Comparison of ENCODE assay signal across 17 mouse cellular contexts in genomic region chr6:114936297-114936940, GRCm38 (mm10). TPM values are rescaled to one million over a fixed set of nuclear protein-coding genes. Genes with fewer than 3 reads are reported as not detected.
A peak's percentile ranks its signal among the peaks of the same experiment; 100 is the strongest.
DNase-seq lines count a peak whose midpoint lies in the region; ATAC-seq and TF ChIP-seq lines count a peak whose summit lies in the region.
"Had no signal": no experiment of that assay in that cellular context is flagged by ENCODE, and none has a peak within 500 bp of the region (broad histone marks: within the 10 kb centered on the region; RNA-seq: fewer than 3 reads in every experiment).

No protein-coding gene starts in this region.

- no peak for ATAC-seq in stomach, postnatal 0 days (ENCODE audit: low FRiP score, low TSS enrichment)

- no peaks in the 10 kb centered on the region for H3K36me3 ChIP-seq in stomach, postnatal 0 days (ENCODE audit: control insufficient read depth, insufficient read depth, low read length)
- H3K36me3 ChIP-seq: liver, embryonic 15.5 days; midbrain, embryonic 12.5 days; stomach, embryonic 15.5 days had no signal

- no peaks in the 10 kb centered on the region for H3K27me3 ChIP-seq in stomach, postnatal 0 days (ENCODE audit: control insufficient read depth, insufficient read depth, low read length)
- H3K27me3 ChIP-seq: liver, embryonic 15.5 days; midbrain, embryonic 12.5 days; stomach, embryonic 15.5 days had no signal

- H3K9me3 ChIP-seq in stomach, postnatal 0 days (ENCODE audit: control insufficient read depth, low read length): no peaks in the 10 kb centered on the region
- H3K9me3 ChIP-seq: liver, embryonic 15.5 days; midbrain, embryonic 12.5 days; stomach, embryonic 15.5 days had no signal

- no peaks in the 10 kb centered on the region for H3K4me1 ChIP-seq in stomach, postnatal 0 days (replicated peaks; ENCODE audit: control insufficient read depth, insufficient read depth)
- H3K4me1 ChIP-seq: liver, embryonic 15.5 days had no signal

- no peak overlapping the region for H3K4me2 ChIP-seq in stomach, postnatal 0 days (replicated peaks; ENCODE audit: low read depth)
- H3K4me2 ChIP-seq: liver, embryonic 15.5 days; midbrain, embryonic 12.5 days; stomach, embryonic 15.5 days had no signal

- no peak for TF ChIP-seq CTCF in stomach, postnatal 0 days (IDR thresholded peaks at IDR 0.05; ENCODE audit: low read depth)

- TF ChIP-seq EP300 in stomach, postnatal 0 days (optimal IDR thresholded peaks at IDR 0.05): no peak

- peak; percentile 75 for DNase-seq in heart, adult 11 months
- DNase-seq in heart, postnatal 10 days: no peak
- peak; percentile 30 for DNase-seq in thymus, postnatal 0 days (ENCODE audit: low spot score)
- DNase-seq in thymus, postnatal 4 days: no peak
- peak; percentile 82 for DNase-seq in induced T-regulatory cell, adult 2 months (ENCODE audit: low read depth)
- DNase-seq in stomach, postnatal 0 days (ENCODE audit: low spot score): no peak
- no peak for DNase-seq in retina, postnatal 1 day
- no peak for DNase-seq in cerebellum, adult 9-11 months
- DNase-seq: adrenal gland, postnatal 10 days; cerebellum, adult 9-10 months; embryo, embryonic 11 days; heart, adult 2 months; heart, postnatal 14 days; layer of hippocampus, postnatal 36 days had no signal

- H3K4me3 ChIP-seq in stomach, postnatal 0 days (ENCODE audit: low read depth, low read length): no peak overlapping the region
- H3K4me3 ChIP-seq: heart, adult 2 months; liver, embryonic 15.5 days; midbrain, embryonic 12.5 days; stomach, embryonic 15.5 days had no signal

- 0 out of 2 replicates have a peak overlapping the region, but pooled peaks have one; percentile 30 for H3K27ac ChIP-seq in stomach, postnatal 0 days (replicated peaks)
- H3K27ac ChIP-seq: heart, adult 2 months; liver, embryonic 15.5 days; midbrain, embryonic 12.5 days; stomach, embryonic 15.5 days had no signal

- 65% methylated on average over 19 of the region's 19 CpGs for WGBS in stomach, postnatal 0 days

- intact Hi-C loops in heart, postnatal 10 days (cut with DNase I): no loop called here

- no peak overlapping the region for H3K9ac ChIP-seq in stomach, postnatal 0 days (ENCODE audit: low read length)
- H3K9ac ChIP-seq: liver, embryonic 15.5 days; midbrain, embryonic 12.5 days; stomach, embryonic 15.5 days had no signal

RNA-seq across cellular contexts. Expression of gene Vgll4, which starts 33.4 kb away (rescaled TPM):
- total RNA-seq in heart, postnatal 10 days (2021): 10 to 100 TPM; 35.9 to 42.5 TPM
- polyA plus RNA-seq in thymus, postnatal 0 days (2015; fragmentation: Nextera tagmentation; extraction: Ambion mirVana): 74.0 and 90.5 TPM in 2 replicates
- 38.5 and 42.1 TPM in 2 replicates for polyA plus RNA-seq in stomach, postnatal 0 days (2015; fragmentation: Nextera tagmentation; extraction: Ambion mirVana)

Comparison
In these comparisons a context has a peak if more than half of its experiments do, and no peak if none do; other contexts are left out.
1. DNase-seq: peak in heart, adult 11 months (single experiment), thymus, postnatal 0 days (single experiment) and induced T-regulatory cell, adult 2 months (single experiment); none in heart, postnatal 10 days (0 of 2), thymus, postnatal 4 days (single experiment), stomach, postnatal 0 days (single experiment), retina, postnatal 1 day (single experiment) and cerebellum, adult 9-11 months (single experiment).